In the genomic region with DNA sequence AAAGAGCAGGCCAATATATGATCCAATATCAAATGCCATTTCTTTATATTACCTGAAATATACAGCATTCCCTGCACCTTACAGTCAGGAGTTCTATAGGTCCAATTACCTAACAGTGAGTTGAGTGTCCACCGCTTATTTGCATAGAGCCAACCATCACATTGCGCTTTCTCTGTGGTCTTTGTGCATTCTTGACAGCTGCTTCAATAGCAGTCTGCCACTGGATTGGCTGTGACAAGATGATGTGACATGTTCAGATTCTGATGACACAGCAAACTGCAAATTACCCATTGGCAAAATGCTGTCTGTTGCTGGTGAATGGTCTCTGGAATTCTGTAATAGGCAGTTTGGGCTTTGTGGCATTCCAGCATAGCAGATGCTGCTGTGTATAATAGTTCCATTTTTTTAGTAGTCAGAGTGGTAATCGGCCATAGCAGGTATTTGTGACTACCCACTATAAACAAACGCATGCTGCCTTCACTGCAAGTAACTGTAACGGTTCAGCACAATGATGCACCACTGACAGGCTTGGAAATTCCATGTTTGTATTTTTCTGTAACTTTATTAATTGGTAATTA, we compare ENCODE assay signal across 19 mouse cellular contexts.
DNase-seq lines count a peak whose midpoint lies in the region; ATAC-seq and TF ChIP-seq lines count a peak whose summit lies in the region.
"Had no signal": no experiment of that assay in that cellular context is flagged by ENCODE, and none has a peak within 500 bp of the region (broad histone marks: within the 10 kb centered on the region; RNA-seq: fewer than 3 reads in every experiment).

No protein-coding gene starts in this region.

- no peak overlapping the region for H3K4me3 ChIP-seq in midbrain, embryonic 12.5 days
- no peak overlapping the region for H3K4me3 ChIP-seq in midbrain, postnatal 0 days (ENCODE audit: low read depth, low read length)
- H3K4me3 ChIP-seq in forebrain, embryonic 12.5 days (replicated peaks), result no peak overlapping the region
- no peak overlapping the region for H3K4me3 ChIP-seq in forebrain, postnatal 0 days (ENCODE audit: low read depth, low read length)
- no peak overlapping the region for H3K4me3 ChIP-seq in midbrain, embryonic 16.5 days (ENCODE audit: low read depth, low read length)
- H3K4me3 ChIP-seq: heart, embryonic 13.5 days; limb, embryonic 15.5 days; liver, embryonic 15.5 days; neural tube, embryonic 12.5 days had no signal

- no peaks in the 10 kb centered on the region for H3K36me3 ChIP-seq in midbrain, embryonic 12.5 days
- H3K36me3 ChIP-seq in midbrain, postnatal 0 days (ENCODE audit: insufficient read depth, low read length), result no peaks in the 10 kb centered on the region
- H3K36me3 ChIP-seq in forebrain, embryonic 12.5 days (replicated peaks), result no peaks in the 10 kb centered on the region
- no peaks in the 10 kb centered on the region for H3K36me3 ChIP-seq in forebrain, postnatal 0 days (ENCODE audit: insufficient read depth)
- no peaks in the 10 kb centered on the region for H3K36me3 ChIP-seq in midbrain, embryonic 16.5 days (ENCODE audit: control insufficient read depth, insufficient read depth, low read length)
- H3K36me3 ChIP-seq: heart, embryonic 13.5 days; limb, embryonic 15.5 days; liver, embryonic 15.5 days; neural tube, embryonic 12.5 days had no signal

- no peak overlapping the region for H3K4me2 ChIP-seq in midbrain, embryonic 12.5 days (replicated peaks)
- no peak overlapping the region for H3K4me2 ChIP-seq in midbrain, postnatal 0 days (ENCODE audit: low read depth, low read length, poor library complexity, severe bottlenecking)
- no peak overlapping the region for H3K4me2 ChIP-seq in forebrain, embryonic 12.5 days
- H3K4me2 ChIP-seq in forebrain, postnatal 0 days (ENCODE audit: low read depth), result no peak overlapping the region
- H3K4me2 ChIP-seq in midbrain, embryonic 16.5 days (ENCODE audit: low read length), result no peak overlapping the region
- H3K4me2 ChIP-seq: heart, embryonic 13.5 days; limb, embryonic 15.5 days; liver, embryonic 15.5 days; neural tube, embryonic 12.5 days had no signal

- H3K4me1 ChIP-seq in midbrain, embryonic 12.5 days, result 0 out of 2 replicates have a peak, but pooled peaks cover 5% of the 10 kb centered on the region
- H3K4me1 ChIP-seq in midbrain, postnatal 0 days (ENCODE audit: insufficient read depth, low read length), result no peaks in the 10 kb centered on the region
- peaks cover 3% of the 10 kb centered on the region; the same call in 1 of the 2 replicates for H3K4me1 ChIP-seq in forebrain, embryonic 12.5 days
- no peaks in the 10 kb centered on the region for H3K4me1 ChIP-seq in forebrain, postnatal 0 days (ENCODE audit: insufficient read depth)
- no peaks in the 10 kb centered on the region for H3K4me1 ChIP-seq in midbrain, embryonic 16.5 days (ENCODE audit: control insufficient read depth, insufficient read depth, low read length)
- H3K4me1 ChIP-seq: heart, embryonic 13.5 days; limb, embryonic 15.5 days; liver, embryonic 15.5 days; neural tube, embryonic 12.5 days had no signal

- no peak for TF ChIP-seq CTCF in midbrain, postnatal 0 days (IDR thresholded peaks at IDR 0.05)
- no peak for TF ChIP-seq CTCF in forebrain, postnatal 0 days (IDR thresholded peaks at IDR 0.05; ENCODE audit: low read depth)

- no peak overlapping the region for H3K9ac ChIP-seq in midbrain, embryonic 12.5 days (replicated peaks)
- H3K9ac ChIP-seq in midbrain, postnatal 0 days (replicated peaks; ENCODE audit: low read length, poor library complexity, severe bottlenecking), result no peak overlapping the region
- H3K9ac ChIP-seq in forebrain, embryonic 12.5 days, result no peak overlapping the region
- no peak overlapping the region for H3K9ac ChIP-seq in forebrain, postnatal 0 days
- H3K9ac ChIP-seq in midbrain, embryonic 16.5 days (ENCODE audit: low read depth, low read length), result no peak overlapping the region
- H3K9ac ChIP-seq: heart, embryonic 13.5 days; limb, embryonic 15.5 days; liver, embryonic 15.5 days; neural tube, embryonic 12.5 days had no signal

- no peaks in the 10 kb centered on the region for H3K9me3 ChIP-seq in midbrain, embryonic 12.5 days
- H3K9me3 ChIP-seq in midbrain, postnatal 0 days (ENCODE audit: low read length), result no peaks in the 10 kb centered on the region
- no peaks in the 10 kb centered on the region for H3K9me3 ChIP-seq in forebrain, embryonic 12.5 days
- no peaks in the 10 kb centered on the region for H3K9me3 ChIP-seq in forebrain, postnatal 0 days (ENCODE audit: low read length)
- no peaks in the 10 kb centered on the region for H3K9me3 ChIP-seq in midbrain, embryonic 16.5 days (replicated peaks; ENCODE audit: control insufficient read depth, low read length, poor library complexity, severe bottlenecking)
- H3K9me3 ChIP-seq: heart, embryonic 13.5 days; limb, embryonic 15.5 days; liver, embryonic 15.5 days; neural tube, embryonic 12.5 days had no signal

- no peak overlapping the region for H3K27ac ChIP-seq in midbrain, embryonic 12.5 days (replicated peaks)
- H3K27ac ChIP-seq in midbrain, postnatal 0 days (ENCODE audit: low read depth, low read length), result no peak overlapping the region
- H3K27ac ChIP-seq in forebrain, embryonic 12.5 days, result no peak overlapping the region
- no peak overlapping the region for H3K27ac ChIP-seq in forebrain, postnatal 0 days (ENCODE audit: low read depth, low read length)
- H3K27ac ChIP-seq in midbrain, embryonic 16.5 days (ENCODE audit: low read length), result no peak overlapping the region
- H3K27ac ChIP-seq: heart, embryonic 13.5 days; limb, embryonic 15.5 days; liver, embryonic 15.5 days; macrophage; neural tube, embryonic 12.5 days had no signal

- H3K27me3 ChIP-seq in midbrain, embryonic 12.5 days, result no peaks in the 10 kb centered on the region
- no peaks in the 10 kb centered on the region for H3K27me3 ChIP-seq in midbrain, postnatal 0 days (ENCODE audit: insufficient read depth, low read length)
- H3K27me3 ChIP-seq in forebrain, embryonic 12.5 days, result no peaks in the 10 kb centered on the region
- H3K27me3 ChIP-seq in forebrain, postnatal 0 days (ENCODE audit: insufficient read depth, low read length), result no peaks in the 10 kb centered on the region
- H3K27me3 ChIP-seq in midbrain, embryonic 16.5 days (ENCODE audit: control insufficient read depth, insufficient read depth, low read depth, low read length), result no peaks in the 10 kb centered on the region
- H3K27me3 ChIP-seq: heart, embryonic 13.5 days; limb, embryonic 15.5 days; liver, embryonic 15.5 days; neural tube, embryonic 12.5 days had no signal

- peak; percentile 62; the same call in 1 of the 2 replicates for ATAC-seq in midbrain, embryonic 12.5 days (ENCODE audit: low FRiP score, low read depth)
- ATAC-seq in midbrain, postnatal 0 days (ENCODE audit: low FRiP score), result no peak
- ATAC-seq in forebrain, embryonic 12.5 days (ENCODE audit: low FRiP score), result peak; percentile 84
- ATAC-seq in forebrain, postnatal 0 days, result peak; percentile 32; the same call in 1 of the 2 replicates
- ATAC-seq in midbrain, embryonic 16.5 days, result peak; percentile 68; the same call in 1 of the 2 replicates

- 77% methylated on average over 5 of the region's 5 CpGs for WGBS in midbrain, embryonic 12.5 days
- 58% methylated on average over 5 of the region's 5 CpGs for WGBS in midbrain, postnatal 0 days
- WGBS in forebrain, embryonic 12.5 days, result 55% methylated on average over 5 of the region's 5 CpGs
- WGBS in forebrain, postnatal 0 days, result 42% methylated on average over 5 of the region's 5 CpGs
- WGBS in midbrain, embryonic 16.5 days, result 64% methylated on average over 5 of the region's 5 CpGs

- no peak for DNase-seq in midbrain, postnatal 0 days (ENCODE audit: low spot score)
- DNase-seq in forebrain, postnatal 0 days, result no peak
- no peak for DNase-seq in ovary, postnatal 10 days (ENCODE audit: low spot score)
- DNase-seq in cerebellum, postnatal 25 days, result no peak
- DNase-seq: adrenal gland, adult 2 months; cerebellum, postnatal 14 days; heart, adult 11 months; kidney, adult 8-10 months; kidney, postnatal 14 days; right cerebral cortex, postnatal 4 days; thymus, adult 2 months had no signal
